Mouse (Mus musculus) B cell, adult 62 days (primary cell): ENCODE results near the gene 4932415D10Rik. TPM values are rescaled to one million over a fixed set of nuclear protein-coding genes. Genes with fewer than 3 reads are reported as not detected.

Experiments used
- total RNA-seq: library from RNA; stranded (reverse); gene quantifications from 4 replicates; pipeline ENCODE4 v1.2.4, GENCODE M21; 2023

Gene 4932415D10Rik
- not detected in 4 replicates for total RNA-seq

GRCm38 (mm10) chr10:82316482-82316881 is at the start of gene 4932415D10Rik:
4932415D10Rik (minus strand) TSS chr10:82316582.

DNA sequence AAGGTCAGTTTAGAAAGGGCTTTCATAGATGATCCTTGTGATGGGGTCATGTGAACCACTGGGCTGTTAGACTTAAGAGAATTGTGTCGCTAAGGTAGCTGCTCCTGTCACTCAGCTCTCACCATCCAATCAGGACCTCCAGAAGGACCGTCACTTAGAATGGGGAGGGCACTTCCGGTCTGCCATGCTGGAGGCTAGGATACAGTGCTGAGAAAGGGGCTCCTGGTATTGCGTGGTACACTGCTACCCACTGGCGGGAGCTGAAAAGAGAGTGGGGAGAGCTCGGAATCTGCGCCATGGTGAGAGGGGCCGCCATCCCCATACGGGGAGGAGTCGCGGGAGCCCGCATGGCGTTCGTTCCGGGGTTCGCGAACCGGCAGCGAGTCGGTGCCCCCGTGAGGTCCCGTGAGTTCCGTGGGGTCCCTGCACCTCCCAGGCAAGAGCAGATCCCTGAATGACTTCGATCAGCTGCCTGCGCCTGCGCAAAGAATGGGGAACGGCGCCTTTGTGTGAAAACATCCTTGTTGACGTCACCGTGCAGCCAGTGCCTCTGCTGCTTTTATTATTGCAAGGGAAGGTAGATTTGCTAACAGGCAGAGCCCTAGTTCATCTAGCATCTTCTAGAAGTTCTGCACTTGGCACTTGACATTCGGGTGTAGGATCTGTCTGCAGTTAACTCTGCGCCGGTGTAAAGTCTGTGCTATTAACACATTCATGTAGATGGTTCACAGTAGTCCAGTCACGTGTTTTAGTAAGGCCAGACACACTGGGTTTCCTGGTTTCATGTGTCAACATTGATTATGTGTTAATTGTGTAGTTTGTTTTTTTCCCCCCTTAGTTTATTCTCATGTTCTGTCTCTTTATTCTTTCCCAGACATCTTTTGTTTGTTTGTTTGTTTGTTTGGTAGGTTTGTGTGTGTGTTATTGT is 38.0 kb upstream of the 4932415D10Rik start, which contains the start of gene Gm4924:
Gm4924 (plus strand) TSS at position 173 of the 928 bp plus-strand sequence.

GRCm38 (mm10) chr10:82240742-82241400 is 75.5 kb downstream of the 4932415D10Rik start, which contains the start of gene Zfp938:
Zfp938 (minus strand) TSS chr10:82241280.

Other genes starting within 250 kb of the 4932415D10Rik start
- gene BC024063, start 233.2 kb downstream of the 4932415D10Rik start, total RNA-seq, result 9.9 to 11.0 TPM (median 10.4 TPM) in 4 replicates
- gene AU041133, start 188.6 kb downstream of the 4932415D10Rik start, total RNA-seq, result 7.2 to 8.7 TPM (median 8.2 TPM) in 4 replicates
- 3.5 to 5.9 TPM (median 4.5 TPM) in 4 replicates for gene Zfp938, start 75.3 kb downstream of the 4932415D10Rik start, total RNA-seq
- 3.9 to 5.8 TPM (median 4.9 TPM) in 4 replicates for gene Gm4924, start 37.7 kb upstream of the 4932415D10Rik start, total RNA-seq
- not detected in 4 replicates for gene Gm1553, start 176.0 kb upstream of the 4932415D10Rik start, total RNA-seq